Mouse (Mus musculus) C2C12 (cell line): ENCODE data around the gene Hoxb13. TPM values are rescaled to one million over a fixed set of nuclear protein-coding genes. Genes with fewer than 3 reads are reported as not detected.

Experiments
- H3K27me3 ChIP-seq: one replicate; pipeline ENCODE4 v1.6.1; 2011; ENCODE audit not compliant: control insufficient read depth, insufficient read depth, insufficient read length
- H3K36me3 ChIP-seq: one replicate; pipeline ENCODE4 v1.6.1; 2011; ENCODE audit not compliant: control insufficient read depth, insufficient read depth
- H3K4me3 ChIP-seq: one replicate; pipeline ENCODE4 v1.5.1; 2011; ENCODE audit warnings: mild to moderate bottlenecking, control low read depth; ENCODE audit not compliant: poor library complexity, insufficient read depth, severe bottlenecking
- H3K79me2 ChIP-seq: one replicate; pipeline ENCODE4 v1.6.1; 2011; ENCODE audit not compliant: control insufficient read depth, insufficient read depth
- H3K79me3 ChIP-seq: one replicate; pipeline ENCODE4 v1.6.1; 2011; ENCODE audit warnings: low read depth, control low read depth
- H3ac ChIP-seq: one replicate; pipeline ENCODE3; 2011; ENCODE audit warnings: low read depth; ENCODE audit not compliant: control insufficient read depth, insufficient read length
- CEBPB ChIP-seq: IDR thresholded peaks from one replicate; pipeline ENCODE4 v1.6.1; 2011; ENCODE audit warnings: low read depth, mild to moderate bottlenecking, control low read depth, moderate library complexity
- CTCF ChIP-seq: IDR thresholded peaks from one replicate; pipeline ENCODE4 v1.5.1; 2011; ENCODE audit not compliant: control insufficient read depth, insufficient read depth, insufficient read length
- FOSL1 ChIP-seq: IDR thresholded peaks from one replicate; pipeline ENCODE4 v1.8.0; 2011; ENCODE audit warnings: mild to moderate bottlenecking, low read length; ENCODE audit not compliant: poor library complexity, insufficient read depth, severe bottlenecking
- MAX ChIP-seq: IDR thresholded peaks from one replicate; pipeline ENCODE4 v1.6.1; 2011; ENCODE audit warnings: mild to moderate bottlenecking, control low read depth
- MYOD1 ChIP-seq: IDR thresholded peaks from one replicate; pipeline ENCODE4 v1.6.1; 2011; ENCODE audit warnings: low read depth; ENCODE audit not compliant: control insufficient read depth, insufficient read length
- MYOG ChIP-seq: IDR thresholded peaks from one replicate; pipeline ENCODE4 v1.6.1; 2011; ENCODE audit not compliant: control insufficient read depth, insufficient read length; ENCODE audit errors: extremely low read depth
- USF1 ChIP-seq: IDR thresholded peaks from one replicate; pipeline ENCODE4 v1.6.1; 2011; ENCODE audit warnings: low read depth, mild to moderate bottlenecking, control low read depth, moderate library complexity
- polyA plus RNA-seq: library from polyadenylated mRNA; unstranded; fragments of >200 nt; fragmentation: generic; extraction: Trizol; gene quantifications from one replicate; pipeline ENCODE4 v1.2.1, GENCODE M21; 2012; ENCODE audit warnings: missing spikeins

The Hoxb13 gene
- polyA plus RNA-seq, 1 experiment, result 0.09 TPM

DNA sequence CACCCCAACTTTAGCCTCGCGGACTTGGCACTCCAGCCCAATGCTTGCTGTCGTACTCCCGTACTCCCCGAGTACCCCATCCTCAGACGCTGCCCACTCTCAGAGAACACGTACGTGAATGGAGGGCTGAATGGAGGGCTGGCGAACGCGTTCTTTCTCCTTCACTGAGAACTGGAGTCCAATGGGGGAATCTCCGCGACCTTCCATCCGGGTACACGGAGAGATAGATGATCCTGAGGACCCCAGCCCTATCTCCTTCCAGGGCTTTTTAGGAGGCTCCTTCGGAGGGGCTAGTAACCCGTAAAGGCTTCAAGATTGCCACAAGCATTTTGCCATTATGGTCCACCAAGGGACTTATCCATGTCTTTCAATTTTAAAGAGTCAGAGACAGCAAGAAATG is 18.6 kb upstream of the Hoxb13 start:
- Histone ChIP-seq H3K27me3 (peaks cover 74% of the 10 kb centered on the region), H3ac (no peak overlapping the region), H3K4me3 (no peak overlapping the region), H3K79me3 (no peaks in the 10 kb centered on the region), H3K79me2 (no peaks in the 10 kb centered on the region), H3K36me3 (no peaks in the 10 kb centered on the region)
- no peak for TF ChIP-seq CTCF
- no peak for TF ChIP-seq USF1
- TF ChIP-seq MYOG, result no peak
- no peak for TF ChIP-seq CEBPB
- no peak for TF ChIP-seq FOSL1
- TF ChIP-seq MAX, result no peak
- TF ChIP-seq MYOD1, result no peak

DNA sequence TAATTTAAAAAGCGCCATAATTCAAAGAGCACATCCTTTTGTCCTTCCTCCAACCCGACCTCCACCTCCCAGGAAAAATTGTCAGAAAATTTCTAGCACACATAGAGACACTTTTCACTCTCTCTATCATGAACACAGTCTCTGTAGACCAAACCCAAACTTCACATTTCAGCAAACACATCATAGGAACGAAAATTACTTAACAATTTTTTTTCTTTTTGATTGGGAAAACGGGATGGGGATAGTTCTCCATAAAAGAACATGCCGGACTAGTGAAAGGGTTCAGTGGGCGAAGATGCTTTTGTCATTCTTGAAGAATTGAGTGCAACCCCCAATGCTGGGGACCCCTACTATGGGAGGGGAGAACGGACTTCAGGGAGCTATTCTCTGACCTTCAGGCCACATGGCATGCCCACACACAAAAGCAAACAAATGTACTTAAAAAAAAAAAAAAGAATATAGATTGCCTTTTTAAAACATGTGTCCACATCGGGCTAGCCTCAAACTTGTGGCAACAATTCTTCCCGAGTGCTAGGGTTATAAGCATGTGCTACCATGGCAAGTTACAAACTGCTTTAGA is 18.1 kb upstream of the Hoxb13 start:
- Histone ChIP-seq H3ac (no peak overlapping the region), H3K4me3 (no peak overlapping the region), H3K36me3 (no peaks in the 10 kb centered on the region), H3K79me2 (no peaks in the 10 kb centered on the region), H3K27me3 (peaks cover 69% of the 10 kb centered on the region), H3K79me3 (no peaks in the 10 kb centered on the region)
- TF ChIP-seq CEBPB (no peak), MYOD1 (no peak), USF1 (no peak), MAX (no peak), CTCF (no peak), FOSL1 (no peak), MYOG (no peak)

DNA sequence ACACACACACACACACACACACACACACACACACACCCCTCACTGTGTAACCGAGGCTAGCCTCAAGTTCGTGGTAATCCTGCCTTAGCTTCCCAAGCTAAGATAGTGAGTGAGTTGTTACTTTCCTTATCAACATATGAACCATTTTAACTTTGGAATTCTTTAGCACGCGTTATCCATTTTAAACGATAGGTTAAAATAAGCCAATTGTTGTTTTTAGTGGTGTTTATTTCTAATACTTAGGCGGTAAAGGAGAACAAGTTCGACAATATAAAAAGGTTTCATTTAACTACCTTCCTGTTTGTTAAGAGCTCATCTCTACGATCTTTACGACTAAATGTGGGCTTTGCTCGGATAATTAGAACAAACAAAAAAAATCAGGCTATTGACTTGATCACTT is 17.3 kb upstream of the Hoxb13 start:
- Histone ChIP-seq H3K27me3 (peaks cover 61% of the 10 kb centered on the region), H3ac (no peak overlapping the region), H3K79me2 (no peaks in the 10 kb centered on the region), H3K79me3 (no peaks in the 10 kb centered on the region), H3K4me3 (no peak overlapping the region), H3K36me3 (no peaks in the 10 kb centered on the region)
- no peak for TF ChIP-seq MYOG
- no peak for TF ChIP-seq CEBPB
- TF ChIP-seq MYOD1, result no peak
- TF ChIP-seq FOSL1, result no peak
- TF ChIP-seq CTCF, result no peak
- no peak for TF ChIP-seq MAX
- no peak for TF ChIP-seq USF1

DNA sequence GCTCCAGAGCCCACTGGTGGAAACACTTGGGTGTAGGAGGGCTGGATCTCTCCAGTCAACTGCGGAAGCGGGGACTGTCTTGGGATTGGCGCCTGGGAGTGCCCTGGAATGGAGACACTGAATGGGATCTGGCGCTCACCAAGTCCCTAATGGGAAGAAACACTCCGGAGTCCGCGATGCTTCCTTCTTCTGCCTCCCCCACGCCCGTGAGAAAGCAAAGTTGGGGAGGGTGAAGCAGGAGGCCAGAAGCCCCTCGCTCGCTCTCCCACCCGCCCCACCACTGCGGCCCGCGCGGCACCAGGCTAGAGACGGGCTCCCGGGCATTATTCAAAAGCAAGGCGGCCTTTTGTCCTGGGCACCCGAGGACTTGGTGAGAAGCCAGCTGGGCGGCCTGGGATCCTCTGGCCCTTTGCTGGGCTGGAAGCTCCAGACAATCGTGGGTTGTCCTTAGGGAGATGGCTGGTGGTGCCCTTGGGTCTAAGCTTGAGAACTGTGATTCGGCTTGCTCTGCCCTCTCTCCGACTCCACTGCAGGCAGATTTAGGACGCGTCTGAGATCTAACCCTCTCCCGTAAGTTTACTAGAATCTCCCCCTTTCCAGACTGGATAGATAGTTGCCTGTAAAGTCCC is 16.5 kb upstream of the Hoxb13 start:
- no peaks in the 10 kb centered on the region for H3K79me3 ChIP-seq
- no peaks in the 10 kb centered on the region for H3K79me2 ChIP-seq
- H3K27me3 ChIP-seq, result peaks cover 56% of the 10 kb centered on the region
- no peak overlapping the region for H3ac ChIP-seq
- H3K4me3 ChIP-seq, result no peak overlapping the region
- TF ChIP-seq USF1 (no peak), MAX (no peak), MYOD1 (no peak), FOSL1 (no peak), CEBPB (no peak), MYOG (no peak), CTCF (no peak)
- H3K36me3 ChIP-seq, result no peaks in the 10 kb centered on the region

DNA sequence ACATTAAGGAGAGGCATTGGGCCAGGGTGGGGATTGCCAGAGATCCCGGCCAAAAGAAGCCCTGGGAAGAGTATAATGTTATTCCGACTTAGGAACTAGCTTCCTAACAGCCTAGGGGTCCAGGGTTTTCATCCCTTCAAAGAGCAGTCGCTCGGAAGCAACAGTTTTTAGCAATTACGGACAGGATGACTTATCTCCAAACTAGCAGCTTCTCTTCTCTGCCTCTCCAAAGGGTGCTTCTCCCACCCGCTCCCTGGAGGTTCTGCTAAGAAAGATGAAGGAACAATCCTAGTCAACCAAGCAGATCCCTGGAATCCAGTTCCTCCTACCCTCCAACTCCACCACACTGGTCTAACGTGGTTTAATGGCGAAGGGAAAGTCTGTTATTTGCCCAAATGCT is 15.8 kb upstream of the Hoxb13 start:
- H3K36me3 ChIP-seq, result no peaks in the 10 kb centered on the region
- H3K79me3 ChIP-seq, result no peaks in the 10 kb centered on the region
- H3K79me2 ChIP-seq, result no peaks in the 10 kb centered on the region
- H3ac ChIP-seq, result no peak overlapping the region
- no peak overlapping the region for H3K4me3 ChIP-seq
- H3K27me3 ChIP-seq, result peaks cover 50% of the 10 kb centered on the region
- no peak for TF ChIP-seq CTCF
- no peak for TF ChIP-seq MYOG
- no peak for TF ChIP-seq MAX
- no peak for TF ChIP-seq USF1
